26 mouse cellular contexts compared by ENCODE assay signal in the genomic region with DNA sequence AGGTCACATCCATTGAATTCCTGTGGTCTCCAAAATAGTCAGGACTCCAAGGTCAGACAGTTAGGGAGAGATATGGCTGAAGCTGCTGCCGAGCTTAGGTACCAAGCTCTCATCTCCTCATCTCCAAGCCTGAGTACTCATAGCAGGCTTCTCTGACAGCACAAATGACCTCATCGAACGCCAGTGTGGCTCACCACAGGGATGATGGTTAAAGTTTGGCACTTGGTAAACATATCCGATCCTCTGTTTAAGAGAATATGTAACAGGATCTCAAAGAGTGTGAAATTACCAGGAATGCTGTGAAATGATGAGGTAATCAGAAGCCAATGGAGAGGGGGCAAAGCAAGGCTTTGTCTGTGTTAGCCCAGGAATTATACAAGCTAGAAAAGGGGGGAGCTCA. TPM values are rescaled to one million over a fixed set of nuclear protein-coding genes. Genes with fewer than 3 reads are reported as not detected.
DNase-seq lines count a peak whose midpoint lies in the region; ATAC-seq and TF ChIP-seq lines count a peak whose summit lies in the region.
"Had no signal": no experiment of that assay in that cellular context is flagged by ENCODE, and none has a peak within 500 bp of the region (broad histone marks: within the 10 kb centered on the region; RNA-seq: fewer than 3 reads in every experiment).

No protein-coding gene starts in this region.

- no peak for TF ChIP-seq EP300 in stomach, postnatal 0 days (optimal IDR thresholded peaks at IDR 0.05)

- H3K79me2 ChIP-seq in myocyte (ENCODE audit: control insufficient read depth, insufficient read depth) = peaks cover 90% of the 10 kb centered on the region

- no peak overlapping the region for H3K4me2 ChIP-seq in hindbrain, embryonic 15.5 days
- H3K4me2 ChIP-seq in hindbrain, embryonic 14.5 days (replicated peaks) = no peak overlapping the region
- peak overlapping the region; percentile 62 for H3K4me2 ChIP-seq in myocyte (ENCODE audit: low read depth)
- no peak overlapping the region for H3K4me2 ChIP-seq in stomach, postnatal 0 days (replicated peaks; ENCODE audit: low read depth)
- H3K4me2 ChIP-seq: embryonic facial prominence, embryonic 12.5 days; heart, embryonic 15.5 days; liver, embryonic 15.5 days; lung, embryonic 15.5 days; midbrain, embryonic 15.5 days had no signal

- H3K4me1 ChIP-seq in hindbrain, embryonic 15.5 days (replicated peaks) = peaks cover 62% of the 10 kb centered on the region
- H3K4me1 ChIP-seq in hindbrain, embryonic 14.5 days (replicated peaks; ENCODE audit: control insufficient read depth, insufficient read depth, low read length) = peaks cover 42% of the 10 kb centered on the region
- H3K4me1 ChIP-seq in stomach, postnatal 0 days (replicated peaks; ENCODE audit: control insufficient read depth, insufficient read depth) = no peaks in the 10 kb centered on the region

- H3K27ac ChIP-seq in hindbrain, embryonic 15.5 days (replicated peaks) = 0 out of 2 replicates have a peak overlapping the region, but pooled peaks have one; percentile 42
- no peak overlapping the region for H3K27ac ChIP-seq in hindbrain, embryonic 14.5 days
- no peak overlapping the region for H3K27ac ChIP-seq in stomach, postnatal 0 days (replicated peaks)
- H3K27ac ChIP-seq: embryonic facial prominence, embryonic 12.5 days; heart, embryonic 10.5 days; heart, embryonic 15.5 days; kidney, postnatal 0 days; liver, embryonic 15.5 days; lung, embryonic 15.5 days; midbrain, embryonic 10.5 days; midbrain, embryonic 15.5 days; neural tube, embryonic 12.5 days had no signal

- H3K4me3 ChIP-seq in hindbrain, embryonic 15.5 days = no peak overlapping the region
- no peak overlapping the region for H3K4me3 ChIP-seq in hindbrain, embryonic 14.5 days (replicated peaks; ENCODE audit: low read length)
- H3K4me3 ChIP-seq in myocyte = no peak overlapping the region
- no peak overlapping the region for H3K4me3 ChIP-seq in stomach, postnatal 0 days (ENCODE audit: low read depth, low read length)
- H3K4me3 ChIP-seq: embryonic facial prominence, embryonic 12.5 days; heart, embryonic 10.5 days; heart, embryonic 15.5 days; liver, embryonic 15.5 days; lung, embryonic 15.5 days; midbrain, embryonic 10.5 days; midbrain, embryonic 15.5 days; neural tube, embryonic 12.5 days had no signal

- H3K36me3 ChIP-seq in hindbrain, embryonic 15.5 days = no peaks in the 10 kb centered on the region
- H3K36me3 ChIP-seq in hindbrain, embryonic 14.5 days (replicated peaks; ENCODE audit: control insufficient read depth, insufficient read depth) = peaks cover 6% of the 10 kb centered on the region
- no peaks in the 10 kb centered on the region for H3K36me3 ChIP-seq in myocyte (ENCODE audit: control insufficient read depth, insufficient read depth)
- no peaks in the 10 kb centered on the region for H3K36me3 ChIP-seq in stomach, postnatal 0 days (ENCODE audit: control insufficient read depth, insufficient read depth, low read length)
- H3K36me3 ChIP-seq: embryonic facial prominence, embryonic 12.5 days; heart, embryonic 10.5 days; heart, embryonic 15.5 days; liver, embryonic 15.5 days; lung, embryonic 15.5 days; midbrain, embryonic 10.5 days; midbrain, embryonic 15.5 days; neural tube, embryonic 12.5 days had no signal

- no peak overlapping the region for H3ac ChIP-seq in myocyte (ENCODE audit: control insufficient read depth, insufficient read length)

- no peaks in the 10 kb centered on the region for H3K9me3 ChIP-seq in hindbrain, embryonic 15.5 days
- H3K9me3 ChIP-seq in hindbrain, embryonic 14.5 days (ENCODE audit: control insufficient read depth, low read length) = no peaks in the 10 kb centered on the region
- H3K9me3 ChIP-seq in stomach, postnatal 0 days (ENCODE audit: control insufficient read depth, low read length) = no peaks in the 10 kb centered on the region
- H3K9me3 ChIP-seq: embryonic facial prominence, embryonic 12.5 days; heart, embryonic 10.5 days; heart, embryonic 15.5 days; liver, embryonic 15.5 days; lung, embryonic 15.5 days; midbrain, embryonic 10.5 days; midbrain, embryonic 15.5 days; neural tube, embryonic 12.5 days had no signal

- no peak for TF ChIP-seq POLR2A in myocyte (IDR thresholded peaks at IDR 0.05; ENCODE audit: insufficient read length, low read depth)

- no peak for TF ChIP-seq CTCF in stomach, postnatal 0 days (IDR thresholded peaks at IDR 0.05; ENCODE audit: low read depth)

- peak; percentile 47 for DNase-seq in cerebellum, adult 9-10 months
- DNase-seq in hindbrain, embryonic 14.5 days (ENCODE audit: low spot score) = no peak
- peak; percentile 38 for DNase-seq in NIH3T3 (ENCODE audit: low read depth)
- DNase-seq in stomach, postnatal 0 days (ENCODE audit: low spot score) = no peak
- no peak for DNase-seq in gastrocnemius, postnatal 10 days
- DNase-seq: adrenal gland, postnatal 10 days; cerebellum, postnatal 10 days; gastrocnemius, postnatal 25 days; heart, adult 11 months; kidney, adult 8-10 months; kidney, postnatal 4 days; thymus, postnatal 14 days had no signal

- H3K9ac ChIP-seq in hindbrain, embryonic 15.5 days = no peak overlapping the region
- no peak overlapping the region for H3K9ac ChIP-seq in hindbrain, embryonic 14.5 days
- no peak overlapping the region for H3K9ac ChIP-seq in stomach, postnatal 0 days (ENCODE audit: low read length)
- H3K9ac ChIP-seq: embryonic facial prominence, embryonic 12.5 days; heart, embryonic 15.5 days; liver, embryonic 15.5 days; lung, embryonic 15.5 days; midbrain, embryonic 15.5 days; neural tube, embryonic 12.5 days had no signal

- no peaks in the 10 kb centered on the region for H3K27me3 ChIP-seq in hindbrain, embryonic 15.5 days
- no peaks in the 10 kb centered on the region for H3K27me3 ChIP-seq in hindbrain, embryonic 14.5 days (ENCODE audit: control insufficient read depth, insufficient read depth, low read length)
- H3K27me3 ChIP-seq in myocyte (ENCODE audit: control insufficient read depth, insufficient read depth, insufficient read length) = no peaks in the 10 kb centered on the region
- H3K27me3 ChIP-seq in stomach, postnatal 0 days (ENCODE audit: control insufficient read depth, insufficient read depth, low read length) = no peaks in the 10 kb centered on the region
- H3K27me3 ChIP-seq: heart, embryonic 15.5 days; midbrain, embryonic 15.5 days; neural tube, embryonic 12.5 days had no signal

- 74% methylated on average over 4 of the region's 4 CpGs for WGBS in hindbrain, embryonic 15.5 days
- 82% methylated on average over 4 of the region's 4 CpGs for WGBS in hindbrain, embryonic 14.5 days
- 48% methylated on average over 4 of the region's 4 CpGs for WGBS in stomach, postnatal 0 days

- ATAC-seq in cerebellum, adult (ENCODE audit: insufficient number of reproducible peaks, low FRiP score, low TSS enrichment) = no peak
- no peak for ATAC-seq in hindbrain, embryonic 15.5 days (ENCODE audit: low FRiP score, low read depth)
- no peak for ATAC-seq in hindbrain, embryonic 14.5 days (ENCODE audit: low FRiP score)
- no peak for ATAC-seq in stomach, postnatal 0 days (ENCODE audit: low FRiP score, low TSS enrichment)
- ATAC-seq: CD4-positive, CD25-positive, alpha-beta regulatory T cell, adult 4 months; intestine, embryonic 16.5 days; midbrain, embryonic 15.5 days had no signal

TF ChIP-seq in myocyte, 11 proteins besides CTCF, POLR2A, EP300 and RAD21:
- TF ChIP-seq POLR2AphosphoS2 (IDR thresholded peaks at IDR 0.05; ENCODE audit: insufficient read length, low read depth) (no peak), CEBPB (IDR thresholded peaks at IDR 0.05; ENCODE audit: insufficient read depth, poor library complexity, severe bottlenecking) (peak; percentile 15; the same call in 1 of the 2 replicates)

RNA-seq across cellular contexts. Expression of a gene that starts 6.1 kb away (rescaled TPM):
- polyA plus RNA-seq in hindbrain, embryonic 15.5 days (2015; fragmentation: Nextera tagmentation; extraction: Ambion mirVana) = 442 and 493 TPM in 2 replicates
- polyA plus RNA-seq in hindbrain, embryonic 14.5 days (2014; fragmentation: Nextera tagmentation; extraction: Ambion mirVana) = 349 and 373 TPM in 2 replicates
- polyA plus RNA-seq in myocyte (2012; fragmentation: generic; extraction: Trizol) = 327 TPM
- 32.9 and 34.0 TPM in 2 replicates for polyA plus RNA-seq in stomach, postnatal 0 days (2015; fragmentation: Nextera tagmentation; extraction: Ambion mirVana)
- total RNA-seq in gastrocnemius, postnatal 10 days (2021) = 10 to 100 TPM; 67.7 to 74.1 TPM

Comparison
In these comparisons a context has a peak if more than half of its experiments do, and no peak if none do; other contexts are left out.
1. DNase-seq: peak in cerebellum, adult 9-10 months (single experiment) and NIH3T3 (single experiment); none in hindbrain, embryonic 14.5 days (single experiment), stomach, postnatal 0 days (single experiment) and gastrocnemius, postnatal 10 days (single experiment).